Mouse (Mus musculus) myocyte (in vitro differentiated cells): ENCODE measurements around the gene Adgrb3. TPM values are rescaled to one million over a fixed set of nuclear protein-coding genes. Genes with fewer than 3 reads are reported as not detected.

ENCODE experiments used
- H3K27me3 ChIP-seq: one replicate; pipeline ENCODE4 v1.6.1; 2011; ENCODE audit not compliant: control insufficient read depth, insufficient read depth, insufficient read length
- H3K36me3 ChIP-seq: one replicate; pipeline ENCODE4 v1.6.1; 2011; ENCODE audit not compliant: control insufficient read depth, insufficient read depth
- H3K4me2 ChIP-seq: one replicate; pipeline ENCODE4 v1.6.1; 2011; ENCODE audit warnings: low read depth, control low read depth
- H3K4me3 ChIP-seq: one replicate; pipeline ENCODE4 v1.5.1; 2011; ENCODE audit warnings: mild to moderate bottlenecking, control low read depth, moderate library complexity
- H3K79me2 ChIP-seq: one replicate; pipeline ENCODE4 v1.6.1; 2011; ENCODE audit not compliant: control insufficient read depth, insufficient read depth
- H3ac ChIP-seq: one replicate; pipeline ENCODE4 v1.6.1; 2011; ENCODE audit not compliant: control insufficient read depth, insufficient read length
- CEBPB ChIP-seq: IDR thresholded peaks from 2 replicates; pipeline ENCODE4 v1.6.1; 2011; ENCODE audit warnings: mild to moderate bottlenecking, moderate library complexity; ENCODE audit not compliant: poor library complexity, insufficient read depth, severe bottlenecking
- E2F4 ChIP-seq: IDR thresholded peaks from one replicate; pipeline ENCODE4 v1.6.1; 2011; ENCODE audit warnings: mild to moderate bottlenecking, control low read depth, moderate library complexity; ENCODE audit not compliant: insufficient read depth
- MAX ChIP-seq: IDR thresholded peaks from one replicate; pipeline ENCODE4 v1.6.1; 2011; ENCODE audit warnings: low read depth, mild to moderate bottlenecking, control low read depth
- MYOD1 ChIP-seq, 3 experiments: IDR thresholded peaks; one replicate each; pipeline ENCODE4 v1.6.1; 2011; ENCODE audit warnings: control low read depth in 2 of 3, low read depth in 2 of 3, mild to moderate bottlenecking in 2 of 3, moderate library complexity in 1 of 3; ENCODE audit not compliant: insufficient read length in 2 of 3, control insufficient read depth in 1 of 3
- MYOG ChIP-seq, 3 experiments: IDR thresholded peaks; one replicate each; pipeline ENCODE4 v1.6.1; 2011; ENCODE audit warnings: control low read depth in 2 of 3, low read depth in 2 of 3, mild to moderate bottlenecking in 2 of 3; ENCODE audit not compliant: insufficient read length in 2 of 3, control insufficient read depth in 1 of 3, insufficient read depth in 1 of 3
- POLR2A ChIP-seq: IDR thresholded peaks from one replicate; pipeline ENCODE4 v1.6.1; 2011; ENCODE audit warnings: low read depth, mild to moderate bottlenecking, control low read depth, moderate library complexity; ENCODE audit not compliant: insufficient read length
- POLR2AphosphoS2 ChIP-seq: IDR thresholded peaks from one replicate; pipeline ENCODE4 v1.6.1; 2011; ENCODE audit warnings: low read depth, control low read depth; ENCODE audit not compliant: insufficient read length
- REST ChIP-seq: IDR thresholded peaks from one replicate; pipeline ENCODE4 v1.6.1; 2011; ENCODE audit warnings: mild to moderate bottlenecking, control low read depth, moderate library complexity; ENCODE audit not compliant: insufficient read depth, insufficient read length
- SRF ChIP-seq: IDR thresholded peaks from one replicate; pipeline ENCODE4 v1.6.1; 2011; ENCODE audit warnings: low read depth; ENCODE audit not compliant: control insufficient read depth, insufficient read length
- TCF12 ChIP-seq: IDR thresholded peaks from one replicate; pipeline ENCODE4 v1.6.1; 2011; ENCODE audit warnings: mild to moderate bottlenecking, control low read depth; ENCODE audit not compliant: poor library complexity, insufficient read depth, severe bottlenecking
- TCF3 ChIP-seq: IDR thresholded peaks from one replicate; pipeline ENCODE4 v1.6.1; 2011; ENCODE audit warnings: low read depth, control low read depth; ENCODE audit not compliant: insufficient read length
- USF1 ChIP-seq: IDR thresholded peaks from one replicate; pipeline ENCODE4 v1.6.1; 2011; ENCODE audit warnings: low read depth, mild to moderate bottlenecking, control low read depth, moderate library complexity
- polyA plus RNA-seq: library from polyadenylated mRNA; unstranded; fragments of >200 nt; fragmentation: generic; extraction: Trizol; gene quantifications from one replicate; pipeline ENCODE4 v1.2.1, GENCODE M21; 2012; ENCODE audit warnings: missing spikeins

The Adgrb3 gene
- polyA plus RNA-seq, 1 experiment, result not detected

DNA sequence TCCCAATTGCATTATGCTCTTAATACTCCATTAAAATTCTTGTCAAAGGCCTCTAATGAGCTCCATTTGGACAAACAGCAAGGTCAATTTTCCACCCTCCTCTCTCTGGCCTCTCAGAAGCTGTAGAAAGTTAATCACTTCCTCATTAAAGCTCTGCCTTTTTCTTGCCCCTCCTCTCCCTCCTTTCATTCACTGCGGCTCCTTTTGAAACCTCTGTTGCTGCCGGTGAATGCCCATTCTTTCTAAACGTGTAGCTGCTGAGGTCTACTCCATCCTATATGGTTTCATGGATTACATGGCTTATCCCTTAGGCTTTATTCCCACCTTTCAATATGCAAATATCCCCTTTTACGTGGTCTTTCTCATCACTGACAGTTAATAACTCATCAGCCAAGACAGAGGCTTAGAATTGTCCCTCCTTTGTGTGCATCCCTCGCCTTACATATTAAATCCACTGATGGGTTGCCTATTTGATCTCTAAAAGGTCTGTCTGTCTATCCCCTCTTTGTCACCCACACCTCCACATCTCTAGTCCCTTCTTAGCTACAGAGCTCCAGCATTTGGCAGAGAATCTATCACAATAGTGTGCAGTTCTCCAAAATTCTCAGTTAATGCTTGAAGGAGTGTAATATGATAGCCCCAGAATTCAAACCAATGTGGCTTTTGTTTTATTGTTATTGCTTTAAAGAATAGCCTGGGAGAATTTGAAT lies 741.3 kb downstream of the Adgrb3 start:
- no peaks in the 10 kb centered on the region for H3K36me3 ChIP-seq
- no peaks in the 10 kb centered on the region for H3K27me3 ChIP-seq
- no peak overlapping the region for H3ac ChIP-seq
- H3K79me2 ChIP-seq, result no peaks in the 10 kb centered on the region
- TF ChIP-seq MYOD1 (IDR thresholded peaks at IDR 0.05; ENCODE audit: control insufficient read depth in 1 of 3, insufficient read length in 2 of 3, low read depth in 2 of 3), result no peak
- no peak for TF ChIP-seq POLR2A
- TF ChIP-seq TCF3, result no peak
- TF ChIP-seq USF1, result no peak
- TF ChIP-seq SRF, result no peak
- TF ChIP-seq MYOG (IDR thresholded peaks at IDR 0.05; ENCODE audit: control insufficient read depth in 1 of 3, insufficient read depth in 1 of 3, insufficient read length in 2 of 3, low read depth in 2 of 3), result no peak
- TF ChIP-seq REST, result no peak
- TF ChIP-seq MAX, result no peak
- TF ChIP-seq POLR2AphosphoS2, result no peak
- no peak for TF ChIP-seq TCF12
- no peak for TF ChIP-seq E2F4
- TF ChIP-seq CEBPB, result no peak
- no peak overlapping the region for H3K4me2 ChIP-seq
- H3K4me3 ChIP-seq, result no peak overlapping the region

DNA sequence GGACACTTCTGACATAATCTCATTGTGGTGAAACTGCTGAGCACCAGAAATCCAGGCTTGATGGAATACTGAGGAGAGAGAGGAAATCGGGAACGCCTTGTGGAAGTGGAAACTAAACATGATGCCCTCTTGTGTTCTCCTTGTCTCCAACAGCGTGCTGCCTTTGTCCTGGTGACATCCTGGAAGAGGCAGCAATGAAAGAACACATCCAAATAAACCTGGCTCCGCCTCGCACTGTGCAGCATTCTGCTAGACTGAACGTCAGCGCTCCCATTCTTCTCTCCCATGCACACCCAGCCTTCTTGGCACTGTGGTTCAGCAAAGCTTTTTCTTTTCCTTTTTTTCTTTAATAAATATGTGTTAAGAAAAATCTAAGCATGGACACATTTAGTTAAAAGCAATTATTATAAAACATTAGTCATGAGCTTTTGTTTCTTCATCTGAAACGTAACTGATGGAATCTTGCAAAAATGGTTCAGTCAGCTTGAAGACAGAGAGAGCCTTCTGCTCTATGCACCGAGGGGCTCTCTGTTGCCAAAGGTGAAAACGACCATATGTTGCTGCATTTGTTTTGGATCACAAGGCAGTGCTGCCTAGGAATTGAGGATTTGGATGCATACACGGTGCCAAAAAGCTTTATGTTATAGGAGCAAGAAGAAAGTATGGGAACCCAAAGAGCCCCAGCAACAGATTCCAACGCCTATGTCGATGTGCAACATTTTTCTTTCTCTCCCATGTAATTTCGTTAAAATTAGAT lies 743.7 kb downstream of the Adgrb3 start:
- TF ChIP-seq MYOG (IDR thresholded peaks at IDR 0.05; ENCODE audit: control insufficient read depth in 1 of 3, insufficient read depth in 1 of 3, insufficient read length in 2 of 3, low read depth in 2 of 3), result no peak
- no peak for TF ChIP-seq MAX
- no peak for TF ChIP-seq POLR2AphosphoS2
- TF ChIP-seq POLR2A, result no peak
- no peak for TF ChIP-seq TCF3
- TF ChIP-seq MYOD1 (IDR thresholded peaks at IDR 0.05; ENCODE audit: control insufficient read depth in 1 of 3, insufficient read length in 2 of 3, low read depth in 2 of 3), result no peak
- TF ChIP-seq USF1, result no peak
- no peak for TF ChIP-seq TCF12
- no peak for TF ChIP-seq REST
- TF ChIP-seq SRF, result no peak
- TF ChIP-seq CEBPB, result no peak
- TF ChIP-seq E2F4, result no peak
- Histone ChIP-seq H3K79me2 (no peaks in the 10 kb centered on the region), H3K36me3 (no peaks in the 10 kb centered on the region), H3K4me2 (no peak overlapping the region), H3K4me3 (no peak overlapping the region), H3ac (no peak overlapping the region), H3K27me3 (no peaks in the 10 kb centered on the region)

DNA sequence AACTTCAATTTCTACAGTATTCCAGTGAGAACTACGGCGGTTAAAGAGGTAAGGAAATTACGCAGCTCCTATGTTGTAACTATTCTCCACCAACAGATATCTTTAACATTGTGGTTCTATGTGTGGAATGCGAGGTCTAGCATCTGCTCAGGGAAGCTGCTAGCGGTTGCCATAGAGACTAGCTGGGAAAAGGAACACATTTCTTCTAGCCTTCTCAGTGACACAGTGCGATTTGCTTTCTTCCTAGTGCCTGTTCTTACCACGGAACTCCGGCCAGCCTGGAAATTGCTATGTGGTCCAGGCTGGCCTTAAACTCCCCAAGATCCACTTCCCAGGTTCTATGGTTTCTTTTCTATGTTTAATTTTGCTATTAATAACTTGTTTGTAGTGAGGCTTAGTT lies 747.1 kb downstream of the Adgrb3 start:
- Histone ChIP-seq H3K36me3 (no peaks in the 10 kb centered on the region), H3ac (no peak overlapping the region), H3K4me2 (no peak overlapping the region), H3K4me3 (no peak overlapping the region), H3K79me2 (no peaks in the 10 kb centered on the region), H3K27me3 (no peaks in the 10 kb centered on the region)
- TF ChIP-seq SRF (no peak), MAX (no peak), TCF12 (no peak), REST (no peak), POLR2AphosphoS2 (no peak), MYOG (IDR thresholded peaks at IDR 0.05; ENCODE audit: control insufficient read depth in 1 of 3, insufficient read depth in 1 of 3, insufficient read length in 2 of 3, low read depth in 2 of 3) (no peak), TCF3 (no peak), POLR2A (no peak), MYOD1 (IDR thresholded peaks at IDR 0.05; ENCODE audit: control insufficient read depth in 1 of 3, insufficient read length in 2 of 3, low read depth in 2 of 3) (no peak), USF1 (no peak), E2F4 (no peak), CEBPB (no peak)

DNA sequence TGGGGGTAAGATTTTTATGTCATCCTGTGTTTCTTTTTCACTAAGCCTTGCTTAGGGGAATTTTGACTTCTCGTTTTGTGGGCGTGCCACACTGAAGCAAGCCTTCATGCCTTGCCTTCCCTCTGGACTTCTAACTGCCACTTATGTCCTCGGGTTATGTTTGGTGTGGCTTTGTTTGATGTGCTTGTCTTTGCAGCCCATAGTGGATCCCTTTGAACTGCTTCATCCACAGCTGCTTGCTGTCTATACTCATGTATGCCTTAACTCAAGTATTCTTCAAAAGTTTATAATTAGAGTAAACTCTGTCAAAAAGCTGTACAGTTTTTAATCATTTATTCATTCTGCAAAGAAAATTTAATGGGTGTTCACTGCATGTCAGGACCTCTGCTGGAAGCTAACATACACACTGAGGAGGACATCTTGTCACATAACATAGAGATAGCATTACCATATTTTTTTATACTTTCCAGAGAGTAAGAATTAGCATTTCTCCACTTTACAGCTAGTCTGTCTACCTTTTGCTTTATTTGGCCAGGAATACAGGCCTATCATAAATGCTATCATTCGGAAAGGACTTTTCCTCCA lies 748.1 kb downstream of the Adgrb3 start:
- Histone ChIP-seq H3K36me3 (no peaks in the 10 kb centered on the region), H3K79me2 (no peaks in the 10 kb centered on the region), H3K4me2 (no peak overlapping the region), H3K4me3 (no peak overlapping the region), H3ac (no peak overlapping the region), H3K27me3 (no peaks in the 10 kb centered on the region)
- TF ChIP-seq REST (no peak), TCF3 (no peak), E2F4 (no peak), MYOD1 (IDR thresholded peaks at IDR 0.05; ENCODE audit: control insufficient read depth in 1 of 3, insufficient read length in 2 of 3, low read depth in 2 of 3) (no peak), TCF12 (no peak), MYOG (IDR thresholded peaks at IDR 0.05; ENCODE audit: control insufficient read depth in 1 of 3, insufficient read depth in 1 of 3, insufficient read length in 2 of 3, low read depth in 2 of 3) (no peak)
